Mouse (Mus musculus) small intestine, adult 2 months (tissue): ENCODE data around the gene Gigyf2.

Experiments
- CTCF ChIP-seq: fragments of 200-500 bp; IDR thresholded peaks from 2 replicates; pipeline ENCODE4 v1.5.1; 2012; ENCODE audit warnings: low read depth, mild to moderate bottlenecking, control low read depth, inconsistent platforms, low read length, moderate library complexity, mixed read lengths; ENCODE audit not compliant: insufficient replicate concordance, insufficient read length; ENCODE audit errors: extremely low read depth
- POLR2A ChIP-seq: fragments of 200-500 bp; IDR thresholded peaks from 2 replicates; pipeline ENCODE4 v1.6.1; 2012; ENCODE audit warnings: low read depth, mild to moderate bottlenecking, control low read depth, inconsistent platforms, low read length, moderate library complexity

DNA sequence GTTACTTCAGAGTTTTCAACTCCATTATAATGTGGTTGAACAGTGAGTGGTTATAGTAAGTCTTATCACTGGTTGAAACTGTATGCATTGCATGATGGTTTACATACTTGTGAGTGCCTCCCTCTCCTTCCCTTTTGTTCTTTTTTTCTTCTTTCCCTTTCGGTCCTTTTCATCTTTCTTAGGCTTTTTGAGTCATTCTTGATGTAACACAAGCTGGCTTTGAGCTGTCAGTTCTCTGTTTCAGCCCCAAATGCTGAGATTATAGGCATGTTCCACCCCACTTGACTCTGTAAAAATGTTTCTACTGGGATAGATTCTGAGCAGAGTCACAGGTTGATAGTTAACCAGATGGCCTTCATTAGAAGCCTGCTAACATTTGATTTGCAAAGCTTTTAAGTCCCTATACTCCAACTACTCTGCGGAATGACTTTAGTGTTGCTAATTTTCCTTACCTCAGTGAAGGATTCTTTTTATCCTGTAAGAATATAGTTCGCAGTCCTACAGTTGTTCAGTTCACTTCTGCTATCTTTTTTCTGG lies 51.3 kb downstream of the Gigyf2 start:
- TF ChIP-seq CTCF (no peak), POLR2A (no peak)
